Mouse (Mus musculus) lung, postnatal 0 days (tissue): ENCODE results near the gene Pum1. TPM values are rescaled to one million over a fixed set of nuclear protein-coding genes. Genes with fewer than 3 reads are reported as not detected.
"Not testable (repeated sequence)": the region's sequence is repeated elsewhere in the genome, so short reads cannot be mapped to it uniquely, and the experiment has no call there.

Experiments
- ATAC-seq: fragments of 200-750 bp; cut with Nextera tagmentation; 2 replicates; pipeline ENCODE4 v1.8.0; 2017; ENCODE audit warnings: moderate library complexity
- DNase-seq: peaks from one replicate; pipeline ENCODE4 v3.0.0-alpha.2; 2016; ENCODE audit warnings: low spot score
- H3K27ac ChIP-seq: fragments of 300-500 bp; sonication (generic); 2 replicates; pipeline ENCODE4 v1.5.1; 2014; ENCODE audit warnings: antibody characterized with exemption, mild to moderate bottlenecking, low read length, mixed read lengths
- H3K27me3 ChIP-seq: fragments of 300-500 bp; sonication (generic); replicated peaks from 2 replicates; pipeline ENCODE4 v1.6.1; 2014; ENCODE audit warnings: low read length, mixed read lengths; ENCODE audit not compliant: insufficient read depth
- H3K36me3 ChIP-seq: fragments of 300-500 bp; sonication (generic); 2 replicates; pipeline ENCODE4 v1.6.1; 2014; ENCODE audit warnings: low read length, mixed read lengths; ENCODE audit not compliant: insufficient read depth
- H3K4me1 ChIP-seq: fragments of 300-500 bp; sonication (generic); 2 replicates; pipeline ENCODE4 v1.6.1; 2014; ENCODE audit warnings: antibody characterized with exemption, low read depth, low read length, mixed read lengths; ENCODE audit not compliant: insufficient read depth
- H3K4me2 ChIP-seq: fragments of 300-500 bp; sonication (generic); replicated peaks from 2 replicates; pipeline ENCODE4 v1.6.1; 2014; ENCODE audit warnings: low read depth, mild to moderate bottlenecking, low read length, moderate library complexity, mixed read lengths
- H3K4me3 ChIP-seq: fragments of 300-500 bp; sonication (generic); 2 replicates; pipeline ENCODE4 v1.5.1; 2014; ENCODE audit warnings: low read depth, low read length
- H3K9ac ChIP-seq: fragments of 300-500 bp; sonication (generic); replicated peaks from 2 replicates; pipeline ENCODE4 v1.6.1; 2014; ENCODE audit warnings: low read depth, mild to moderate bottlenecking
- H3K9me3 ChIP-seq: fragments of 300-500 bp; sonication (generic); 2 replicates; pipeline ENCODE4 v1.6.1; 2016; ENCODE audit warnings: low read length, mixed read lengths
- CTCF ChIP-seq: IDR thresholded peaks from 2 replicates; pipeline ENCODE4 v1.5.1; 2016; ENCODE audit warnings: antibody characterized with exemption, mild to moderate bottlenecking
- EP300 ChIP-seq: IDR thresholded peaks from 2 replicates; pipeline ENCODE4 v1.6.1; 2016; ENCODE audit warnings: antibody characterized with exemption, mild to moderate bottlenecking, control low read depth
- WGBS: fragments of 180-500 bp; shearing (Covaris S2); extraction: QIAGEN DNeasy Blood & Tissue Kit; methylation state at CpG from one replicate; pipeline ENCODE4 v1.1.7; 2014; 5-methylcytosine and 5-hydroxymethylcytosine counted together
- polyA plus RNA-seq: library from polyadenylated mRNA; unstranded; fragments of >200 nt; fragmentation: Nextera tagmentation; extraction: Ambion mirVana; gene quantifications from 2 replicates; pipeline ENCODE4 v1.2.1, GENCODE M21; 2015

Gene Pum1
- polyA plus RNA-seq, 1 experiment from 2014 or later, result 37.8 TPM

DNA sequence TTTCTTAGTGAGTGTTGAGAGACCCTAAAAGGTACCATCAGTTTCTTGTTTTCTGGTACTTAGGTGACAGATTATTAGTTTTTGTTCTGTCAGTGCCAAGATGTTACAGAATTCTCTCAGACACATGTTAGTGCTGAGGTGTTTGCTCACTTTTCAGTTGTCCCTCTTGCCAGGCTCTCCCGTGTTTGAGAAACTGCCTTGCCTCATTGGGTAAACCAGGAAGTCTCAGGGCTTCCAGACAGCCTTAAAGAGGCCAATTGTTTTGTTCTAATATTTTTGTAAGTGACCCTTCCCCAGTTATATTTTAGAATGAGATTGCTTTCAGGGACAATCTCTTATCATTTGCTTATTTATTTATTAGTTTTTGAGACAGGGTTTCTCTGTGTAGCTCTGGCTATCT, 2.1 kb downstream of the Pum1 start:
- H3K9me3 ChIP-seq, result no peaks in the 10 kb centered on the region
- TF ChIP-seq EP300, result no peak
- no peak for TF ChIP-seq CTCF
- no peak overlapping the region for H3K9ac ChIP-seq
- peak overlapping the region; percentile 12; the same call in 1 of the 2 replicates for H3K4me2 ChIP-seq
- no peaks in the 10 kb centered on the region for H3K27me3 ChIP-seq
- ATAC-seq (no peak), DNase-seq (peak; percentile 71)
- no peak overlapping the region for H3K27ac ChIP-seq
- H3K4me1 ChIP-seq, result peaks cover 3% of the 10 kb centered on the region; the same call in 1 of the 2 replicates
- no peak overlapping the region for H3K4me3 ChIP-seq
- H3K36me3 ChIP-seq, result no peaks in the 10 kb centered on the region
- WGBS, result 0% methylated on average over 1 of the region's 1 CpGs

DNA sequence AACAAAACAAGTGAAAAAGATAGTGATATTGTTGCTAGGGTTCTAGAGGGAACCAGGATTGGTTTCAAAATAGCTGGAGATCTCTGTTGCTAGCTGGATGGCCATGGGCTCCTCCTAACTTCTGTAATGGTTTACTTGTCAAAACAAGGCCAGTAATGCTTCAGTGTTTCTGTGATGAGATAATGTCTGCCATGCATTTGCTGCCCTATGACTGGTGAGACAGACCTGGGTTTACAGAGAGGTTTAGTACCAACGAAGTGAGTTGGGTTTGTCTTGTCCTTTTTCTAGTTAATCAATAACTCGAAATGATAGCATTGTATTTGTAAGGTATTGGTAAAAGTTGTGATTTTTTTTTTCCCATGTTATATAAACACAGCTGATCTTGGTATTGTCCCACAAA, 4.6 kb downstream of the Pum1 start:
- peaks cover 3% of the 10 kb centered on the region; the same call in 1 of the 2 replicates for H3K4me1 ChIP-seq
- TF ChIP-seq EP300 (no peak), CTCF (no peak)
- no peaks in the 10 kb centered on the region for H3K36me3 ChIP-seq
- DNase-seq (no peak), ATAC-seq (no peak)
- H3K9me3 ChIP-seq, result no peaks in the 10 kb centered on the region
- no peak overlapping the region for H3K4me2 ChIP-seq
- no peaks in the 10 kb centered on the region for H3K27me3 ChIP-seq
- 54% methylated on average over 2 of the region's 2 CpGs for WGBS
- H3K27ac ChIP-seq, result no peak overlapping the region
- no peak overlapping the region for H3K4me3 ChIP-seq
- H3K9ac ChIP-seq, result no peak overlapping the region

GRCm38 (mm10) chr4:130668541-130668940, 5.4 kb downstream of the Pum1 start:
- no peaks in the 10 kb centered on the region for H3K36me3 ChIP-seq
- H3K27ac ChIP-seq, result no peak overlapping the region
- peaks cover 3% of the 10 kb centered on the region; the same call in 1 of the 2 replicates for H3K4me1 ChIP-seq
- WGBS, result 25% methylated on average over 2 of the region's 2 CpGs
- H3K4me3 ChIP-seq, result no peak overlapping the region
- DNase-seq, result peak; percentile 14
- no peak for TF ChIP-seq CTCF
- no peak for TF ChIP-seq EP300
- no peak overlapping the region for H3K9ac ChIP-seq
- no peak overlapping the region for H3K4me2 ChIP-seq
- no peaks in the 10 kb centered on the region for H3K9me3 ChIP-seq
- no peaks in the 10 kb centered on the region for H3K27me3 ChIP-seq
- no peak for ATAC-seq

DNA sequence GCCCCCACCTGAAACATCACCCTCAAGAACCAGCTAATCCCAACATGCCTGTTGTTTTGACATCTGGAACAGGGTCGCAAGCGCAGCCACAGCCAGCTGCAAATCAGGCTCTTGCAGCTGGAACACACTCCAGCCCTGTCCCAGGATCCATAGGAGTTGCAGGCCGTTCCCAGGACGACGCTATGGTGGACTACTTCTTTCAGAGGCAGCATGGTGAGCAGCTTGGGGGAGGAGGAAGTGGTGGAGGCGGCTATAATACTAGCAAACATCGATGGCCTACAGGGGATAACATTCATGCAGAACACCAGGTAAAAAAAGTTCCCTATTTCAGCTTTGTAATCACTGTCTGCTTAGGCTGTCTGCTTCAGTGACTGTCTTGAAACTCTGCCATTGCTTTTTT, 5.9 kb downstream of the Pum1 start:
- DNase-seq (no peak), ATAC-seq (no peak)
- H3K4me2 ChIP-seq, result no peak overlapping the region
- H3K4me1 ChIP-seq, result peaks cover 3% of the 10 kb centered on the region; the same call in 1 of the 2 replicates
- no peak overlapping the region for H3K9ac ChIP-seq
- no peaks in the 10 kb centered on the region for H3K27me3 ChIP-seq
- no peak overlapping the region for H3K27ac ChIP-seq
- 35% methylated on average over 7 of the region's 7 CpGs for WGBS
- TF ChIP-seq CTCF, result no peak
- no peak for TF ChIP-seq EP300
- H3K4me3 ChIP-seq, result no peak overlapping the region
- no peaks in the 10 kb centered on the region for H3K36me3 ChIP-seq
- H3K9me3 ChIP-seq, result no peaks in the 10 kb centered on the region

GRCm38 (mm10) chr4:130670023-130670422, 6.9 kb downstream of the Pum1 start:
- DNase-seq, ATAC-seq, H3K27ac ChIP-seq, H3K4me2 ChIP-seq, H3K27me3 ChIP-seq, H3K9me3 ChIP-seq, H3K4me1 ChIP-seq, H3K9ac ChIP-seq, H3K36me3 ChIP-seq, H3K4me3 ChIP-seq: not testable (repeated sequence)
- 77% methylated on average over 5 of the region's 5 CpGs for WGBS

DNA sequence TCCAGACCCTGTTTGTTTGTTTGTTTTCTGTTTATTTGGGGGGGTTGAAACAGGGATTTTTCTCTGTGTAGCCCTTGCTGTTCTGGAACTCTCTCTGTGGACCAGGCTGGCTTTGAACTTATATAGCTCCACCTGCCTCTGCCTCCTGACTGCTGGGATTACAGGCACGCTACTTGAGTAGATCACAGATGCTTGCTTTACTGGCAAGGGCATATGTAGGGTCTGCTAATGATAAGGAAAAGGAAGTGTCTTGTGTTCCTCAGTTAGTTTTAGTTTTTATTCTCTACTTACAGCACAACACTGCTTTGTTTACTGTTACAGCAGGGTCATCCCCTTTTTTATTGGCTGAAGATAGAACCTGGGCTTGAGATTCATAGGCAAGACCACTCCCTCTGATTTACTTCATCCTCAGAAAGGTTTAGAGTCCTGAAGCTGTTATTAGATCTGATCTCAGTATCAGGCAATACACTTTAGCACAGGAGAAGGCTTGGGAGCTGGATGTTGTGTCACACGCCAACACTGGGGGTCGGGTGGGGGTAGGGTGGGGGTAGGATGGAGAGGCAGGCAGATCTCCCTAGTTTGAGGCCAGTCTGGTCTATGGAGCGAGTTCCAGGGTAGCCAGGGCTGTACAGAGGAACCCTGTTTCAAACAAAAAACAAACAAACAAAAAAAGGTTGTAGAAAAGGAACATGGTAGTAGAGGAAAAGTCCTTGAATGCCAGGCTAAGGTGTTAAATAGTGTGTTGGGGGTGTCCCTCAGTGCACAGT, 8.1 kb downstream of the Pum1 start:
- H3K36me3 ChIP-seq, result no peaks in the 10 kb centered on the region
- no peak for DNase-seq
- no peaks in the 10 kb centered on the region for H3K27me3 ChIP-seq
- peaks cover 3% of the 10 kb centered on the region; the same call in 1 of the 2 replicates for H3K4me1 ChIP-seq
- no peaks in the 10 kb centered on the region for H3K9me3 ChIP-seq
- no peak overlapping the region for H3K4me3 ChIP-seq
- H3K9ac ChIP-seq, result no peak overlapping the region
- no peak overlapping the region for H3K27ac ChIP-seq
- H3K4me2 ChIP-seq, result no peak overlapping the region
- WGBS, result 83% methylated on average over 4 of the region's 4 CpGs
- TF ChIP-seq EP300 (no peak), CTCF (no peak)
- ATAC-seq, result no peak
